Mouse (Mus musculus) heart, adult 2 months (tissue): Measurements from ENCODE around the gene Epha1.

Source experiments
- CTCF ChIP-seq: fragments of 200-600 bp; IDR thresholded peaks from 2 replicates; pipeline ENCODE4 v1.8.1; 2022; ENCODE audit warnings: antibody characterized with exemption, mild to moderate bottlenecking, moderate library complexity
- EP300 ChIP-seq: fragments of 200-500 bp; IDR thresholded peaks from 2 replicates; pipeline ENCODE4 v1.6.1; 2011; ENCODE audit warnings: low read depth, low read length, control low read depth; ENCODE audit not compliant: insufficient read depth

GRCm38 (mm10) chr6:42383360-42383759 lies 10.3 kb upstream of the Epha1 start:
- TF ChIP-seq CTCF, result no peak
- no peak for TF ChIP-seq EP300
